Mouse (Mus musculus): Measurements from ENCODE around the gene Eml1. TPM values are rescaled to one million over a fixed set of nuclear protein-coding genes. Genes with fewer than 3 reads are reported as not detected.

Gene Eml1
- polyA plus RNA-seq (2015; fragmentation: Illumina TruSeq; extraction: RNeasy Lipid Tissue Mini Kit (QIAGEN cat#74804); ENCODE audit: low read depth, low replicate concordance) = 68.9 TPM

DNA sequence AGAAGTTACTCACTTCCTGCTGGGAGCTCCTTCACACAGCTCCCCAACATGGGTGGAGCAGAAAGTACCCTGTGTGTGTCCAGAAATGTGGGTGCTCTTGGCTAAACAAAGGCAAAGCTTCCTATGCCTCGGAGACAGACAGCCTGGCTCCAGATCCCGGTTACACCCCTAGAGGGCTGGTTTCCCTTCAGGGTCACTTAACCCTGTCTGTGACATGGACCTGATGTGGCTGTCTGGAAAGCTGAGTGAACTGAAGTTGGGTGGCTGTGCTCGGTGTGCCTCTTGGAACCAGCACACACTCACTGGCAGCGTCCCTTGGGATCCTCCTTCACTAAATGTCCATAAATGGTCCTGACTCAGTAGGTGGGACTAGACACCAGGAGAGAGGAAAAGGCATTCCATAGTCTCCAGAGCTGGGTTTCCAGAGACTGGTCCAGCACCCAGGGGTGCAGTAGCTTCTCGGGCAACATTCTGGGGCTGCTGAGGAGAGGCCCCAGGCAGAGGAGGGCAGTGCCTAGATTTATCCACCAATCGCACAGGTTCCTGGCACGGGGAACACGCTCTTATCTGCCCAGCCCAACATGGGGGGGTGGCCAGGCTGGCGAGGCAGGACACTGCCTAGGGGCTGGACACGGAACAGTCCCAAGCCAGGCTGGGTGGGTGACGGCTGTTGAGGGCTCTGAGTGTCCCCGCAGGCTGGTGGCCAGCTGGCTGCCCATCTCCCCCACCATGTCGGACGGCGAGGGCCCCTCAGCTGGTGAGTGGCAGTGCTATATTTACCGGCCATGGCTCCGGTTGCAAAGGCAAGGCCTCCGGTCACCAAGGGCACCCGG lies at the start of gene Eml1:
Gene Eml1, plus strand, starts transcription at position 362 of the 833 bp plus-strand sequence.

DNA sequence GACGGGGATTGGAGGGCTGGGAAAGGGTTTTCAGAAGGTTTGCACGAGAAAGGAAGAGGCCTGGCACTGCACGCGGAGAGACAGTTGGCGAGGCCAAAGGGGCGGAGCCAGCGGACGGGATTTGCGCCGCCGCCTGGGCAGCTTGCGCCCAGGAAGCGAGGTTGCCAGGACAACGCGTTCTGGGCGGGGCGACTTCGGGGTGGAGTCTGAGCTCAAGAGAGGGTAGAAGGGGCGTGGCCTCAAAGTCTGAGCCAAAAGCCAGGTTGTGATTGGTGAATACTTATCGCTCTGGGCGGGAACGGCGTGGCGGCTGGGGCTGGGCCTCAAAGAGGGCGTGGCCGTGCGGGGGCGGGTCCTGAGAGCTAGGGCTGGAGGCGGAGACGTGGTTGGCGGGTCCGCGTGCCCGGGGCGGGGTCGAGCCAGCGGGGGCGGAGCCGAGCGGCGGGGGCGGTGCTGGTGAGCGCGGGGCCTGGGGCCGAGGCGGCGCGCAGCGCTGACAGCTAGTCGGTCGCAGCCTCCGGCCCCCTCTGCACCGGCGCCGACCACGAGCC lies 36.8 kb upstream of the Eml1 start, which contains the start of gene Cyp46a1:
Gene Cyp46a1, plus strand, starts transcription at position 487 of the 551 bp plus-strand sequence.

DNA sequence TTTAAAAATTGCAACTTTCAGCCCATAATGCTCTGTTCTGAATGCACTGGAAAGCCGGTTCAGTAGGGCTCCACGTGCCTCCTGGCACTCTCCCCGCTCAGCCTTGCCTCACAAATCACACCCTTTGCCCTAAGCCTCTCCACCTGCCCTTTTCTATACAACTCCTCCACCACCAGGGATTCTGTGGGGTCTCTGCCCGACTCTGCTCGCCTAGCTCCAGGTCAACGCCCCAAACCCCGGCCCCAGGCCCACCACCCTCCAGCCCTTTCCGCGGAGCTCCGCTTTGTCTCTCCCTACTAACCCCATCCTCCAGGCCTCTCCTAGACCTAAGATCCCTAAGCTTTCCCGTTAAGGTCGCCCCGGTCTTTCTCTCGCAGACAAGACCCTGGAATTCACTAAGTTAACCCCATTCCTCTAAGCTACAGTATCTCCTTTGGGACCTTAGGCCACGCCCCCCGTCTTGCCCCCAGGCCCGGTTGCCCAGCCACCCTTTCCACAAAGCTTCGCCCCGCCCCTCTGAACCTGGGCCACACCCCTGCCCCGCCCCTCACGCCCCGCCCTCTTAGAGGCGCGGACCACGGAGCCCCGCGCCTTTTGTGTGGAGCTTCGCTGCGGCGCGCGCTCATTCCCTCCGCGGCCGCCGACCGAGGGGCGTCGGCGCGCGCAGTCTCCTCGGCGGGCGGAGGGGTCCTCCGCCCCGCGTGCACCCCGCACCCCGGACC lies 183.5 kb downstream of the Eml1 start, which contains the start of gene Evl:
Gene Evl, plus strand, starts transcription at position 601 of the 722 bp plus-strand sequence.

Other genes starting within 250 kb of the Eml1 start
- 160 TPM for gene Setd3, start 191.6 kb upstream of the Eml1 start, polyA plus RNA-seq (2015; fragmentation: Illumina TruSeq; extraction: RNeasy Lipid Tissue Mini Kit (QIAGEN cat#74804); ENCODE audit: low read depth, low replicate concordance)
- gene Ccnk, start 191.4 kb upstream of the Eml1 start, polyA plus RNA-seq (2015; fragmentation: Illumina TruSeq; extraction: RNeasy Lipid Tissue Mini Kit (QIAGEN cat#74804); ENCODE audit: low read depth, low replicate concordance) = 17.9 TPM
- gene Ccdc85c, start 95.5 kb upstream of the Eml1 start, polyA plus RNA-seq (2015; fragmentation: Illumina TruSeq; extraction: RNeasy Lipid Tissue Mini Kit (QIAGEN cat#74804); ENCODE audit: low read depth, low replicate concordance) = 32.0 TPM
- 5.4 TPM for gene Hhipl1, start 64.7 kb upstream of the Eml1 start, polyA plus RNA-seq (2015; fragmentation: Illumina TruSeq; extraction: RNeasy Lipid Tissue Mini Kit (QIAGEN cat#74804); ENCODE audit: low read depth, low replicate concordance)
- 228 TPM for gene Cyp46a1, start 36.6 kb upstream of the Eml1 start, polyA plus RNA-seq (2015; fragmentation: Illumina TruSeq; extraction: RNeasy Lipid Tissue Mini Kit (QIAGEN cat#74804); ENCODE audit: low read depth, low replicate concordance)
- gene Evl, start 183.8 kb downstream of the Eml1 start, polyA plus RNA-seq (2015; fragmentation: Illumina TruSeq; extraction: RNeasy Lipid Tissue Mini Kit (QIAGEN cat#74804); ENCODE audit: low read depth, low replicate concordance) = 156 TPM

Data from brain, adult 10 weeks (tissue).